Mouse (Mus musculus): Measurements from ENCODE around the gene Fktn. TPM values are rescaled to one million over a fixed set of nuclear protein-coding genes. Genes with fewer than 3 reads are reported as not detected.

The Fktn gene
- polyA plus RNA-seq, 1 experiment from 2014 or later: 16.5 TPM

DNA sequence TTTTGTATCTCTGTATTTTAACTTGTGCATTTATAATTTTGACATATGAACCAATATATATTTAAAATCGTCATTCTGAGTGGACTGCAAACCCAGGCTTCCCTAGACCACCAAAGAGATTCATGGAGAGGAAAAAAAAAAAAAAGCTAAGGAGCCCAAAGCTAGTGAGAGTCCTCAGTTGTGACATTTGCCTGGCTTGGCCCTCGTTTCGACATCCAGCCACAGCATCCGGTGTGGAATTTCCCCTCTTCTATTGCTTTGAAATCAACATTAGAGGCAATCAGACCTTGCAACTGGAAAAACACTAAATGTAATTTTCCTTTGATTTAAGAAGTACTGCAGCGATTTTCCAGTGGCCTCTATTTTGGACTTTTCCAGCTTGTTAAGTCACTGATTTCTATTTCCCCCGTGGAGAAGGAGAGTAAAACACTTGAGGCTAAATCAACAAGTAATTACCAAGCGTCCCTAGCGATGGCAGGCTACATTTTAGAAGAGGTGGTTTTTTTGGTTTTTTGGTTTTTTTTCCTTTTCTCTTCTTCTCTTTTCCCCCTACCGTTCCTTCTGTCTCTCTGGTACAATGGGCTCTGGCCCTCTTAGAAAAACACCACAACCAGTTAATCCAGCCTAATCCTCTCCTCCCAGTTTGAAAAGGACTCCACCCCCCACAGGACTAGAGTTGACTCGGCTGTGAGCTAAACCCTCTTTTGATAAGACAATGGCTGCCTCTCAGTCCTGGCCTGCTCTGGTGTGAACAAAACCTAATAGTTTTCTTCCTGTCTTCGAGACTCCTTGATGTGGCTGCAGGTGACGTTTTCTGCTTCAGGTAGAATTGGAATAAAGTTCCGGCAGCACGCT, 68.6 kb downstream of the Fktn start:
- no peak overlapping the region for H3K4me3 ChIP-seq (ENCODE audit: low read depth, low read length)
- H3K27me3 ChIP-seq (replicated peaks; ENCODE audit: control insufficient read depth, insufficient read depth, low read length): peaks cover 11% of the 10 kb centered on the region; the same call in 1 of the 2 replicates
- ATAC-seq (replicated peaks; ENCODE audit: low FRiP score, low TSS enrichment, low read depth) (no peak), DNase-seq (ENCODE audit: low spot score) (no peak)
- H3K4me2 ChIP-seq (ENCODE audit: low read length): no peak overlapping the region
- H3K4me1 ChIP-seq (replicated peaks; ENCODE audit: control insufficient read depth, insufficient read depth, low read length): 0 out of 2 replicates have a peak, but pooled peaks cover 5% of the 10 kb centered on the region
- H3K27ac ChIP-seq (ENCODE audit: low read depth): no peak overlapping the region
- no peaks in the 10 kb centered on the region for H3K36me3 ChIP-seq (ENCODE audit: control insufficient read depth, insufficient read depth, low read length)
- no peaks in the 10 kb centered on the region for H3K9me3 ChIP-seq (ENCODE audit: control insufficient read depth, low read length)
- 36% methylated on average over 14 of the region's 14 CpGs for WGBS
- H3K9ac ChIP-seq (ENCODE audit: low read length): no peak overlapping the region

DNA sequence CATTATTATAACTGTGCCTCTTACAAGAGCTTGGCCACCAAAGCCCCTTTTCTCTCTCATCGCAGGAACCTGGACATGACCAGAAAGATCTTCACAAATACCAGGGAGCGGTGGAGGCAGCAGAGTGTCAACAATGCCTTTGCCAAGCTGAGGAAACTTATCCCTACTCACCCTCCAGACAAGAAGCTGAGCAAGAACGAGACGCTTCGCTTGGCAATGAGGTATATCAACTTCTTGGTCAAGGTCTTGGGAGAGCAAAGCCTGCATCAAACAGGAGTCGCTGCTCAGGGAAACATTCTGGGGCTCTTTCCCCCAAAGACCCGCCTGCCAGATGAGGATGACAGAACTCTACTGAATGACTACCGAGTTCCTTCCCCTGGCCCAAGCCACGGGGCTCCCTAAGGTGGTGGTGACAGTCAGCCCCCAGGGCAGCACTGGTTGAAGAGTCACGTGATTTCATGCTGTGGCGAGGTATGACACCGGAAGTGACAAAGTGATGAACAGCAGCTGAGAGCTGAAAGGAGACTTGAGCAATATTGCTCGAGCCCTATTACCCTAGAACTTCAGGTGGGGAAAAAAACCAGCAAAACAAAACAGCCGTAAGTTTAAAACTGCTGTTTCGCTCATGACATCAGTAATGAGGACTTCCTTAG, 72.1 kb downstream of the Fktn start:
- no peak overlapping the region for H3K4me2 ChIP-seq (ENCODE audit: low read length)
- WGBS: 82% methylated on average over 15 of the region's 15 CpGs
- H3K9ac ChIP-seq (ENCODE audit: low read length): no peak overlapping the region
- no peak overlapping the region for H3K4me3 ChIP-seq (ENCODE audit: low read depth, low read length)
- ATAC-seq (replicated peaks; ENCODE audit: low FRiP score, low TSS enrichment, low read depth) (no peak), DNase-seq (ENCODE audit: low spot score) (no peak)
- no peaks in the 10 kb centered on the region for H3K4me1 ChIP-seq (replicated peaks; ENCODE audit: control insufficient read depth, insufficient read depth, low read length)
- H3K9me3 ChIP-seq (ENCODE audit: control insufficient read depth, low read length): no peaks in the 10 kb centered on the region
- no peaks in the 10 kb centered on the region for H3K36me3 ChIP-seq (ENCODE audit: control insufficient read depth, insufficient read depth, low read length)
- H3K27me3 ChIP-seq (replicated peaks; ENCODE audit: control insufficient read depth, insufficient read depth, low read length): 0 out of 2 replicates have a peak, but pooled peaks cover under 1% of the 10 kb centered on the region
- no peak overlapping the region for H3K27ac ChIP-seq (ENCODE audit: low read depth)

DNA sequence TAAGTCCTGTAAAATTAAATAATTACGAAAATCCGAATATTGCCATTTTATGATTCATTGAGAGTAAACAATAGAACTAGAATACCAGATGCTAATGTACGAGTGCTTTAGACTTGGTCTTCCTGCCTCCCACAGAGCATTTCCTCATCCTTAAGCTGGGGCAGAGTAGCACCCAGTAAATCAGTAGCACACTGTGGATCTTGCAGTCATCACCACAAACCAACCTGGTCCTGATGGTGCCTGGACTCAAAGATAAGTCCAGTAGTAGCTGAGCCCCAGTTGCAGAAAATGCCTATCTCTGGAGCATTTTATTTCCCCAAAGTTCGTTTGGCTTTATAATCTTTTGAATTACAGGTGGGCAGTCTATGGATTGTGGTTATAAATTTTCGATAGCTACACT, 73.1 kb downstream of the Fktn start:
- H3K4me2 ChIP-seq (ENCODE audit: low read length): no peak overlapping the region
- no peak overlapping the region for H3K4me3 ChIP-seq (ENCODE audit: low read depth, low read length)
- no peaks in the 10 kb centered on the region for H3K27me3 ChIP-seq (replicated peaks; ENCODE audit: control insufficient read depth, insufficient read depth, low read length)
- DNase-seq (ENCODE audit: low spot score): no peak
- ATAC-seq (replicated peaks; ENCODE audit: low FRiP score, low TSS enrichment, low read depth): no peak
- no peaks in the 10 kb centered on the region for H3K36me3 ChIP-seq (ENCODE audit: control insufficient read depth, insufficient read depth, low read length)
- WGBS: 68% methylated on average over 5 of the region's 5 CpGs
- no peak overlapping the region for H3K27ac ChIP-seq (ENCODE audit: low read depth)
- H3K4me1 ChIP-seq (replicated peaks; ENCODE audit: control insufficient read depth, insufficient read depth, low read length): no peaks in the 10 kb centered on the region
- no peaks in the 10 kb centered on the region for H3K9me3 ChIP-seq (ENCODE audit: control insufficient read depth, low read length)
- H3K9ac ChIP-seq (ENCODE audit: low read length): no peak overlapping the region

DNA sequence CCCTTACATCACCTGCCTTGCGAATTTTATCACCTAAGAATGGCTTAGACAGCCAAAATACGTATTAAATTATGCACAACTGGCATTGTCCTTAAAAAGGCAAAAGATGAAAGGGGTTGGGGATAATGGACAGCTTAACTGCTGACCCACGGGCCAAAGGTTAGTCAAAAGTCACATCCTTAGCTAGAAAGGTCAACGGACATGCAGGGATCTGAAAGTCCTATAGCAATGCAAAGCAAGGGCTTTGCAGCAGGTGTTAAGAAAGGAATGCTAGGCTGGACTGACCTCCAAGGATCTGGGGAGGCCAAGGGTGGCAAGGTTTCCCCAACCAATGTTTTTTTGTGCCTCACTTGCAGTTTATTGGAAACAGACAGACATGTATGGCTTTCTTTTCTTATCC, 75.5 kb downstream of the Fktn start:
- Histone ChIP-seq H3K4me3 (ENCODE audit: low read depth, low read length) (no peak overlapping the region), H3K27me3 (replicated peaks; ENCODE audit: control insufficient read depth, insufficient read depth, low read length) (no peaks in the 10 kb centered on the region), H3K9ac (ENCODE audit: low read length) (no peak overlapping the region), H3K27ac (ENCODE audit: low read depth) (no peak overlapping the region), H3K4me2 (ENCODE audit: low read length) (no peak overlapping the region), H3K36me3 (ENCODE audit: control insufficient read depth, insufficient read depth, low read length) (no peaks in the 10 kb centered on the region), H3K9me3 (ENCODE audit: control insufficient read depth, low read length) (no peaks in the 10 kb centered on the region), H3K4me1 (replicated peaks; ENCODE audit: control insufficient read depth, insufficient read depth, low read length) (no peaks in the 10 kb centered on the region)
- 30% methylated on average over 4 of the region's 4 CpGs for WGBS
- no peak for DNase-seq (ENCODE audit: low spot score)
- ATAC-seq (replicated peaks; ENCODE audit: low FRiP score, low TSS enrichment, low read depth): no peak

DNA sequence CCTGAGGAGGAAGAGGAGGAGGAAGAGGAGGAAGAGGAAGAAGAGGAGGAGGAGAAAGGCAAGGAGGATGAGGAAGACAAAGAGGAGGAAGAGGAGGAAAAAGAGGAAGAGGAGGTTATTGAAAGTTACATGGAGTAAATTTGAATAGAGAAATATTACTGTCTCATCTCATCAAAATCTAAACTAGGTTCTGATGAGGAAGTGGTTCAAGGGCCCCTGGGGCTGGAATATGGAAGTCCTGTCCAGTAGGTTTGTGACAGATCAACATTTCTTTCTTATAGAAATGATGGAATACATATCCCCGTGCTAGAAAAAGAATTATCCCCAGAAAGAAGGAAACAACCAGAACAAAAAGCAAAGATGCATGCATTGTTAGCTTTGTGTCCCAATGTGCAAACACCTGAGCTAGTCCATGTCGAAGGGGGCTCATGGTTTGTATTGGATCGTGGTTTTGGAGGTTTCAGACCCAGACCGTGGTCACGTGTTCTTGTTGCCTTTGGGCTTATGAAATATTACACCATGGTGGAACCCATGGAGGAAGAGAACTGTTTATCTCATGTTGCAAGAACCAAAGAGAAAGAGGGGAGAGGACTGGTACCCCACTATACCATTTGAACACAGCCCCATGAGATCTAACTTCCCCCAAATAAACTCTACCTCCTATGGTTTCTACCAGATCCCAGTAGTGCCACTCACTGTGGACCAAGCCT, 80.6 kb downstream of the Fktn start:
- H3K27ac ChIP-seq (ENCODE audit: low read depth): no peak overlapping the region
- no peaks in the 10 kb centered on the region for H3K9me3 ChIP-seq (ENCODE audit: control insufficient read depth, low read length)
- no peak overlapping the region for H3K9ac ChIP-seq (ENCODE audit: low read length)
- H3K27me3 ChIP-seq (replicated peaks; ENCODE audit: control insufficient read depth, insufficient read depth, low read length): no peaks in the 10 kb centered on the region
- H3K4me3 ChIP-seq (ENCODE audit: low read depth, low read length): no peak overlapping the region
- no peaks in the 10 kb centered on the region for H3K4me1 ChIP-seq (replicated peaks; ENCODE audit: control insufficient read depth, insufficient read depth, low read length)
- no peaks in the 10 kb centered on the region for H3K36me3 ChIP-seq (ENCODE audit: control insufficient read depth, insufficient read depth, low read length)
- H3K4me2 ChIP-seq (ENCODE audit: low read length): no peak overlapping the region
- DNase-seq (ENCODE audit: low spot score) (no peak), ATAC-seq (replicated peaks; ENCODE audit: low FRiP score, low TSS enrichment, low read depth) (no peak)
- WGBS: 94% methylated on average over 5 of the region's 5 CpGs

DNA sequence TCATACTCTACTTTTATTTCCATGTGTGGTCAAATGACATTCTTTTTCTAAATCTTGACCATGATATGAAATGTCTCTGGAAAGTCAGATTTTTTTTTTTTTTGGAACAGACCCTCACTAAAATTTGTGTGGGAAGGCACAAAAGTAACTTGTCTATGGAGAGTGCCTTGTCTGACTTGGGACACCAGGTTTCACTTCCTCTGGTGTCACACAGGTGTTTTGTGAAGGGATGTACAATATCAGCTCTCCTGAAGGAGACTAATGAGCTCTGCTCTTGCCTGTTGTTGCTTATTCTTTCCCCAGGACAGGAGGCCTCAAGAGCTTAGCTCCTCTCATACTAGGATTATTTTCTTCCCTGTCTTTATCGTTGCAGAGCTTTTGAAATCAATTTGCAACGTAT, 81.3 kb downstream of the Fktn start:
- WGBS: 55% methylated on average over 2 of the region's 2 CpGs
- Histone ChIP-seq H3K36me3 (ENCODE audit: control insufficient read depth, insufficient read depth, low read length) (no peaks in the 10 kb centered on the region), H3K4me3 (ENCODE audit: low read depth, low read length) (no peak overlapping the region), H3K4me2 (ENCODE audit: low read length) (no peak overlapping the region), H3K9ac (ENCODE audit: low read length) (no peak overlapping the region), H3K27me3 (replicated peaks; ENCODE audit: control insufficient read depth, insufficient read depth, low read length) (no peaks in the 10 kb centered on the region), H3K4me1 (replicated peaks; ENCODE audit: control insufficient read depth, insufficient read depth, low read length) (no peaks in the 10 kb centered on the region), H3K27ac (ENCODE audit: low read depth) (no peak overlapping the region), H3K9me3 (ENCODE audit: control insufficient read depth, low read length) (no peaks in the 10 kb centered on the region)
- DNase-seq (ENCODE audit: low spot score): no peak
- no peak for ATAC-seq (replicated peaks; ENCODE audit: low FRiP score, low TSS enrichment, low read depth)

DNA sequence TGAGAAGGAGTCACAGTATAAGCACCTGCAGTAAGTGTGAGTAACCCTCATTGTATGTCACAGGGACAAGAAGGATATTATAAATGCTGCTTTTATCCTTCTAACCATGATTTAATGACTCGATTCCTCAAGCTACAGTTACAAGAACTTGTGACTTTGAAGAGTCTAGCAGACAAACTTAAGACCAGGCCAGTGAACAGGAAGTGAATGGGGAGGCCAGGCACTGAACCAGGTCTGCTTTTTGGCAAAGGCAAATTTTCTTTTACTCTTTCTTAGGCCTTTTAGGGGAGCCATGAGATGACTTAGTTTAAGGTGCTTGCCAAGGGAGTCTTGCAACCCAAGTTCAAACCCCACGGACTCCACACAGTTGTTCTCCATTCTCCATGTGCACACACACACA, 81.9 kb downstream of the Fktn start:
- no peak for ATAC-seq (replicated peaks; ENCODE audit: low FRiP score, low TSS enrichment, low read depth)
- no peaks in the 10 kb centered on the region for H3K27me3 ChIP-seq (replicated peaks; ENCODE audit: control insufficient read depth, insufficient read depth, low read length)
- H3K27ac ChIP-seq (ENCODE audit: low read depth): no peak overlapping the region
- no peaks in the 10 kb centered on the region for H3K4me1 ChIP-seq (replicated peaks; ENCODE audit: control insufficient read depth, insufficient read depth, low read length)
- no peak for DNase-seq (ENCODE audit: low spot score)
- no peaks in the 10 kb centered on the region for H3K36me3 ChIP-seq (ENCODE audit: control insufficient read depth, insufficient read depth, low read length)
- H3K4me3 ChIP-seq (ENCODE audit: low read depth, low read length): no peak overlapping the region
- no peak overlapping the region for H3K9ac ChIP-seq (ENCODE audit: low read length)
- H3K4me2 ChIP-seq (ENCODE audit: low read length): no peak overlapping the region
- H3K9me3 ChIP-seq (ENCODE audit: control insufficient read depth, low read length): no peaks in the 10 kb centered on the region
- WGBS: 90% methylated on average over 2 of the region's 2 CpGs

DNA sequence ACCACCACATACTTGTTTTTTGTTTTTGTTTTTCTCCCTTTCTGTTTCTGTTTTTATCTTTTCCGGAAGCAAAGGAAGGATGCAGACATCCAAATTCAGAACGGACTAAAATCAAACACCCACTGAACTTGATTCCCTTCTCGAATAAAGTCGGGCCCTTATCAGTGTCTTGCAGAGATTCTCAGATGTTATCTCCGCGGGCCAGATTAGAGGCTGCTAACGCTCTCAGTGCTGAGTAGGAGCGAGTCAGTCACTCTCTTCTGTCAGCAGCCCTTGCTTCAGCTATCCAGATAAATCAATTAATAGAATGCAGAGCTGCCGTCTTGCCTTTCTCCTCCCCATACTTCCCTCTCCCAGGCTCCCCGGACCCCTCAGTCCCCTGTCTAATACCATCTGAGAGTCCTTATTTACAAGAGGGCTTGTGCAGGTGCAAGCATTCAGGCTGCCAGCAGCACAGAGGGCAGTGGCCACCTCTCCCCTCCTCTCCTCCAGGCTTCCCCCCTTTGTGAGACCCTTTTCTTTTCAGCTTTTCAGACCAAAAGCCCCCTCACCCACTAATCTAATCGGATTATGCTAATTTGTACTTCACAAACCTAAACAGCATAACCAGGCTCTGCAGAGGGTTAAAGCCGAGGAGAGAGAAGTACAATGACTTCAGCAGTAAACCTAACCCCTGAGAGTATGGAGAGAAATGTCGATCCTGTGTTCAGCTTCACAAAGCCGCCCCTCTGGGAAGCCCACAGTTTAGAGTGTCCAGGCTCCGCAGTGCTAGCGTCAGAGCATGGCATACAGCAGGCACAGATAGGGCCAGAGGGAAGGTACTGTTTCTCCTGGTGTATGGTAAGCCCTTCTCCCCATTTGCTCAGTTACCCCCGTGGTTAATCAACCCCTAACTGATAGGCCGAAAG, 83.3 kb downstream of the Fktn start:
- H3K4me1 ChIP-seq (replicated peaks; ENCODE audit: control insufficient read depth, insufficient read depth, low read length): no peaks in the 10 kb centered on the region
- ATAC-seq (replicated peaks; ENCODE audit: low FRiP score, low TSS enrichment, low read depth): no peak
- DNase-seq (ENCODE audit: low spot score): peak; percentile 50
- no peaks in the 10 kb centered on the region for H3K36me3 ChIP-seq (ENCODE audit: control insufficient read depth, insufficient read depth, low read length)
- no peak overlapping the region for H3K4me3 ChIP-seq (ENCODE audit: low read depth, low read length)
- H3K4me2 ChIP-seq (ENCODE audit: low read length): no peak overlapping the region
- H3K27me3 ChIP-seq (replicated peaks; ENCODE audit: control insufficient read depth, insufficient read depth, low read length): no peaks in the 10 kb centered on the region
- H3K27ac ChIP-seq (ENCODE audit: low read depth): no peak overlapping the region
- no peak overlapping the region for H3K9ac ChIP-seq (ENCODE audit: low read length)
- no peaks in the 10 kb centered on the region for H3K9me3 ChIP-seq (ENCODE audit: control insufficient read depth, low read length)
- 29% methylated on average over 18 of the region's 18 CpGs for WGBS
